Mouse (Mus musculus) heart, embryonic 11.5 days (tissue): ENCODE measurements at regions not wholly inside any gene's neighbourhood (a gene's known extent, or its start where the extent isn't known, plus 50 kb on each side); places are given as distances from the start of the nearest gene placed in this dataset.
"Not testable (repeated sequence)": the region's sequence is repeated elsewhere in the genome, so short reads cannot be mapped to it uniquely, and the experiment has no call there.

Experiments
- ATAC-seq: fragments of 200-750 bp; cut with Nextera tagmentation; replicated peaks from 2 replicates; pipeline ENCODE4 v1.8.0; 2017; ENCODE audit warnings: moderate library complexity; ENCODE audit not compliant: insufficient number of reproducible peaks, low FRiP score, low TSS enrichment
- H3K27ac ChIP-seq: fragments of 300-500 bp; sonication (generic); 2 replicates; pipeline ENCODE4 v1.5.1; 2014; ENCODE audit warnings: mild to moderate bottlenecking, low read depth, low read length
- H3K27me3 ChIP-seq: fragments of 300-500 bp; sonication (generic); 2 replicates; pipeline ENCODE4 v1.6.1; 2014; ENCODE audit warnings: mild to moderate bottlenecking, low read length, mixed read lengths; ENCODE audit not compliant: control insufficient read depth, insufficient read depth
- H3K36me3 ChIP-seq: fragments of 300-500 bp; sonication (generic); 2 replicates; pipeline ENCODE4 v1.6.1; 2014; ENCODE audit warnings: mild to moderate bottlenecking, low read length, moderate library complexity, mixed read lengths; ENCODE audit not compliant: control insufficient read depth, insufficient read depth
- H3K4me1 ChIP-seq: fragments of 300-500 bp; sonication (generic); 2 replicates; pipeline ENCODE4 v1.6.1; 2014; ENCODE audit warnings: low read length; ENCODE audit not compliant: control insufficient read depth, insufficient read depth
- H3K4me2 ChIP-seq: fragments of 300-500 bp; sonication (generic); 2 replicates; pipeline ENCODE4 v1.6.1; 2014; ENCODE audit warnings: mild to moderate bottlenecking, moderate library complexity
- H3K4me3 ChIP-seq: fragments of 300-500 bp; sonication (generic); 2 replicates; pipeline ENCODE4 v1.5.1; 2014; ENCODE audit warnings: low read depth, low read length
- H3K9ac ChIP-seq: fragments of 300-500 bp; sonication (generic); 2 replicates; pipeline ENCODE4 v1.6.1; 2014; ENCODE audit warnings: mild to moderate bottlenecking, low read depth, low read length, moderate library complexity
- H3K9me3 ChIP-seq: fragments of 300-500 bp; sonication (generic); replicated peaks from 2 replicates; pipeline ENCODE4 v1.6.1; 2016; ENCODE audit warnings: low read length; ENCODE audit not compliant: control insufficient read depth
- WGBS: fragments of 180-500 bp; shearing (Covaris S2); extraction: QIAGEN DNeasy Blood & Tissue Kit; methylation state at CpG from one replicate; pipeline ENCODE4 v1.1.7; 2014; ENCODE audit not compliant: insufficient replicate concordance; 5-methylcytosine and 5-hydroxymethylcytosine counted together

- Histone ChIP-seq H3K4me3 (no peak overlapping the region), H3K4me1 (peaks cover 5% of the 10 kb centered on the region; the same call in 1 of the 2 replicates), H3K9ac (no peak overlapping the region), H3K9me3 (no peaks in the 10 kb centered on the region), H3K4me2 (no peak overlapping the region), H3K36me3 (no peaks in the 10 kb centered on the region), H3K27me3 (no peaks in the 10 kb centered on the region), H3K27ac (no peak overlapping the region)
- no peak for ATAC-seq
- 43% methylated on average over 2 of the region's 2 CpGs for WGBS
Measured at GRCm38 (mm10) chr2:85280580-85280979, 58.5 kb downstream of the Olfr987 start.

- no peak overlapping the region for H3K4me2 ChIP-seq
- H3K9ac ChIP-seq: no peak overlapping the region
- no peaks in the 10 kb centered on the region for H3K4me1 ChIP-seq
- ATAC-seq: no peak
- H3K36me3 ChIP-seq: no peaks in the 10 kb centered on the region
- no peak overlapping the region for H3K27ac ChIP-seq
- 79% methylated on average over 3 of the region's 3 CpGs for WGBS
- H3K4me3 ChIP-seq: no peak overlapping the region
- H3K9me3 ChIP-seq: no peaks in the 10 kb centered on the region
- no peaks in the 10 kb centered on the region for H3K27me3 ChIP-seq
Measured at GRCm38 (mm10) chr2:85278128-85278527, 61.0 kb downstream of the Olfr987 start.

- H3K4me3 ChIP-seq: no peak overlapping the region
- no peaks in the 10 kb centered on the region for H3K4me1 ChIP-seq
- no peaks in the 10 kb centered on the region for H3K36me3 ChIP-seq
- H3K9me3 ChIP-seq: no peaks in the 10 kb centered on the region
- no peak for ATAC-seq
- no peak overlapping the region for H3K4me2 ChIP-seq
- H3K27ac ChIP-seq: no peak overlapping the region
- 85% methylated on average over 1 of the region's 1 CpGs for WGBS
- H3K27me3 ChIP-seq: no peaks in the 10 kb centered on the region
- no peak overlapping the region for H3K9ac ChIP-seq
Measured at GRCm38 (mm10) chr2:85277433-85277832, 61.7 kb downstream of the Olfr987 start.

GRCm38 (mm10) chr2:85266813-85267212 is 69.8 kb upstream of the Lrrc55 start:
- H3K4me2 ChIP-seq, H3K27ac ChIP-seq, H3K4me3 ChIP-seq, H3K9ac ChIP-seq, H3K4me1 ChIP-seq, H3K9me3 ChIP-seq, H3K36me3 ChIP-seq, H3K27me3 ChIP-seq, ATAC-seq: not testable (repeated sequence)
- WGBS: 87% methylated on average over 14 of the region's 14 CpGs

GRCm38 (mm10) chr2:85265667-85266066 is 68.7 kb upstream of the Lrrc55 start:
- Histone ChIP-seq H3K36me3 (no peaks in the 10 kb centered on the region), H3K9me3 (no peaks in the 10 kb centered on the region), H3K4me2 (no peak overlapping the region), H3K27ac (no peak overlapping the region), H3K9ac (no peak overlapping the region), H3K27me3 (no peaks in the 10 kb centered on the region), H3K4me3 (no peak overlapping the region), H3K4me1 (no peaks in the 10 kb centered on the region)
- no peak for ATAC-seq

GRCm38 (mm10) chr2:85265037-85265524 is 68.1 kb upstream of the Lrrc55 start:
- Histone ChIP-seq H3K4me3 (no peak overlapping the region), H3K9ac (no peak overlapping the region), H3K36me3 (no peaks in the 10 kb centered on the region), H3K27me3 (no peaks in the 10 kb centered on the region), H3K4me2 (no peak overlapping the region), H3K27ac (no peak overlapping the region), H3K9me3 (no peaks in the 10 kb centered on the region), H3K4me1 (no peaks in the 10 kb centered on the region)
- ATAC-seq: no peak
- 58% methylated on average over 2 of the region's 2 CpGs for WGBS

GRCm38 (mm10) chr2:85257356-85257755 is 60.4 kb upstream of the Lrrc55 start:
- Histone ChIP-seq H3K9me3 (no peaks in the 10 kb centered on the region), H3K27me3 (no peaks in the 10 kb centered on the region), H3K4me1 (peaks cover 10% of the 10 kb centered on the region), H3K9ac (no peak overlapping the region), H3K4me3 (no peak overlapping the region), H3K36me3 (no peaks in the 10 kb centered on the region), H3K4me2 (no peak overlapping the region), H3K27ac (no peak overlapping the region)
- no peak for ATAC-seq
- WGBS: 57% methylated on average over 3 of the region's 3 CpGs

GRCm38 (mm10) chr2:85255610-85256009 is 58.6 kb upstream of the Lrrc55 start:
- Histone ChIP-seq H3K27me3 (no peaks in the 10 kb centered on the region), H3K9me3 (no peaks in the 10 kb centered on the region), H3K4me1 (peaks cover 16% of the 10 kb centered on the region), H3K4me3 (no peak overlapping the region), H3K27ac (no peak overlapping the region), H3K36me3 (no peaks in the 10 kb centered on the region), H3K4me2 (no peak overlapping the region), H3K9ac (no peak overlapping the region)
- no peak for ATAC-seq
- 66% methylated on average over 2 of the region's 2 CpGs for WGBS

GRCm38 (mm10) chr2:85252343-85253285 is 55.6 kb upstream of the Lrrc55 start:
- no peaks in the 10 kb centered on the region for H3K27me3 ChIP-seq
- peak overlapping the region; percentile 38 for H3K4me2 ChIP-seq
- H3K9me3 ChIP-seq: no peaks in the 10 kb centered on the region
- 41% methylated on average over 16 of the region's 16 CpGs for WGBS
- H3K4me3 ChIP-seq: no peak overlapping the region
- peak overlapping the region; percentile 63 for H3K27ac ChIP-seq
- H3K9ac ChIP-seq: no peak overlapping the region; the same call in 1 of the 2 replicates
- no peaks in the 10 kb centered on the region for H3K36me3 ChIP-seq
- ATAC-seq: no peak
- peaks cover 16% of the 10 kb centered on the region for H3K4me1 ChIP-seq
